Mouse (Mus musculus) embryonic facial prominence, embryonic 15.5 days (tissue): ENCODE data around the gene Sox5. TPM values are rescaled to one million over a fixed set of nuclear protein-coding genes. Genes with fewer than 3 reads are reported as not detected.

Source experiments
- ATAC-seq: fragments of 200-750 bp; cut with Nextera tagmentation; 2 replicates; pipeline ENCODE4 v1.8.0; 2017; ENCODE audit warnings: low read depth, moderate TSS enrichment; ENCODE audit not compliant: insufficient number of reproducible peaks, low FRiP score, low TSS enrichment
- H3K27ac ChIP-seq: fragments of 300-500 bp; sonication (generic); replicated peaks from 2 replicates; pipeline ENCODE4 v1.5.1; 2015; ENCODE audit warnings: mild to moderate bottlenecking, inconsistent platforms
- H3K27me3 ChIP-seq: fragments of 300-500 bp; sonication (generic); 2 replicates; pipeline ENCODE4 v1.6.1; 2015; ENCODE audit warnings: inconsistent platforms
- H3K36me3 ChIP-seq: fragments of 300-500 bp; sonication (generic); 2 replicates; pipeline ENCODE4 v1.6.1; 2015; ENCODE audit warnings: mild to moderate bottlenecking, inconsistent platforms
- H3K4me1 ChIP-seq: fragments of 300-500 bp; sonication (generic); 2 replicates; pipeline ENCODE4 v1.6.1; 2015; ENCODE audit warnings: inconsistent platforms
- H3K4me2 ChIP-seq: fragments of 300-500 bp; sonication (generic); replicated peaks from 2 replicates; pipeline ENCODE4 v1.6.1; 2015; ENCODE audit warnings: mild to moderate bottlenecking, inconsistent platforms
- H3K4me3 ChIP-seq: fragments of 300-500 bp; sonication (generic); replicated peaks from 2 replicates; pipeline ENCODE4 v1.5.1; 2015; ENCODE audit warnings: mild to moderate bottlenecking, inconsistent platforms
- H3K9ac ChIP-seq: fragments of 300-500 bp; sonication (generic); 2 replicates; pipeline ENCODE4 v1.6.1; 2015; ENCODE audit warnings: inconsistent platforms
- H3K9me3 ChIP-seq: fragments of 300-500 bp; sonication (generic); replicated peaks from 2 replicates; pipeline ENCODE4 v1.6.1; 2016; ENCODE audit warnings: inconsistent platforms
- WGBS: fragments of 180-500 bp; shearing (Covaris S2); methylation state at CpG from one replicate; pipeline ENCODE4 v1.1.7; 2015; 5-methylcytosine and 5-hydroxymethylcytosine counted together
- polyA plus RNA-seq: library from polyadenylated mRNA; unstranded; fragments of >200 nt; fragmentation: Nextera tagmentation; extraction: Ambion mirVana; gene quantifications from 2 replicates; pipeline ENCODE4 v1.2.1, GENCODE M21; 2015

Gene Sox5
- polyA plus RNA-seq, 1 experiment from 2014 or later, result 20.5 TPM

DNA sequence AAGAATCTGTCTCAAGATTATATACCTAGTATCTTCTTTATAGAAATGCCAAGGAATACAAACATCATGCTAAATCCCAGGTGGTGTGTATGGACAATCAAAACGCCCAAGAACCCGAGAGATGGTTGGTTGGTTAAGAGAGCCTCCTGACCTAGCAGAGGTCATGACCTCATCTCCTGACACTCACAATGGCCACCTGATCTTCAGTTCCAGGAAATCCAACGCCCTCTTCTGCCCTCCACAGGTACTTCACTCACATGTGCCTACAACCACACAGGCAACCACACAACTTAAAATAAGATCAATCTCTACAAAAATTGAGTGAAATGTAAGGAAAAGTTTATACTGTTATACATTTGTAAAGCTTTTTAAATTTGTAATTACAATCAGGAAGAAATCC, 12.6 kb upstream of the Sox5 start:
- Histone ChIP-seq H3K27me3 (peaks cover 7% of the 10 kb centered on the region), H3K27ac (no peak overlapping the region), H3K9me3 (no peaks in the 10 kb centered on the region), H3K4me1 (no peaks in the 10 kb centered on the region), H3K4me3 (no peak overlapping the region), H3K36me3 (no peaks in the 10 kb centered on the region), H3K9ac (no peak overlapping the region), H3K4me2 (no peak overlapping the region)
- ATAC-seq, result no peak
- WGBS, result 68% methylated on average over 3 of the region's 3 CpGs

- peaks cover 4% of the 10 kb centered on the region for H3K4me1 ChIP-seq
- H3K27ac ChIP-seq, result no peak overlapping the region
- no peak overlapping the region for H3K4me3 ChIP-seq
- no peak overlapping the region for H3K9ac ChIP-seq
- WGBS, result 78% methylated on average over 8 of the region's 8 CpGs
- H3K36me3 ChIP-seq, result no peaks in the 10 kb centered on the region
- H3K9me3 ChIP-seq, result no peaks in the 10 kb centered on the region
- H3K27me3 ChIP-seq, result peaks cover 7% of the 10 kb centered on the region
- no peak for ATAC-seq
- no peak overlapping the region for H3K4me2 ChIP-seq
These were observed 11.1 kb upstream of the Sox5 start for GRCm38 (mm10) chr6:144792871-144793270.

DNA sequence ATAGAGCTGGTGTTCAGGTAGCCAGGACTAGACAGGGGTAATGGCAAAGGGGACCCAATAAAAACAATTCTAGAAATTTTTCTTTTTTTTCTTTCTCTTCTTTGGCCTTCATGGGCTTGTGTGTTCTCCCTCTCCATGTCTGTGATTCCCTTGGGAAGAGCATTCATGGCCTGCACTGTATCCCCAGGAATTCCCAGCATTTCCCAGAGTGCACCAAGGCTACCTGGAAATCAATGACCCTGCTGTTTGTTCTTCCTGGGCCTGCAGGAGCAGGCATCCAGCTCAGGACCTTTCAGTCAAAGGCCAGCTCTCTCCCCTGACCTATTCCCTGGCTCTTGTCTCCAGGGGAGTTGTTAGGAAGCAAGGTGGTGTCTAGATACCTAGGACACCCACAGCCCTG, 1.5 kb upstream of the Sox5 start:
- H3K4me3 ChIP-seq, result no peak overlapping the region
- no peaks in the 10 kb centered on the region for H3K36me3 ChIP-seq
- peaks cover 11% of the 10 kb centered on the region for H3K4me1 ChIP-seq
- H3K9ac ChIP-seq, result no peak overlapping the region
- H3K27me3 ChIP-seq, result peaks cover 16% of the 10 kb centered on the region
- no peak overlapping the region for H3K27ac ChIP-seq
- no peak for ATAC-seq
- no peaks in the 10 kb centered on the region for H3K9me3 ChIP-seq
- H3K4me2 ChIP-seq, result no peak overlapping the region

GRCm38 (mm10) chr6:144782866-144783265, 1.1 kb upstream of the Sox5 start:
- no peak overlapping the region for H3K27ac ChIP-seq
- H3K9ac ChIP-seq, result no peak overlapping the region
- peaks cover 16% of the 10 kb centered on the region for H3K27me3 ChIP-seq
- ATAC-seq, result no peak
- peak overlapping the region; percentile 98 for H3K4me2 ChIP-seq
- H3K9me3 ChIP-seq, result no peaks in the 10 kb centered on the region
- no peaks in the 10 kb centered on the region for H3K36me3 ChIP-seq
- peak overlapping the region; percentile 64 for H3K4me3 ChIP-seq
- H3K4me1 ChIP-seq, result peaks cover 11% of the 10 kb centered on the region
- WGBS, result 13% methylated on average over 12 of the region's 12 CpGs

DNA sequence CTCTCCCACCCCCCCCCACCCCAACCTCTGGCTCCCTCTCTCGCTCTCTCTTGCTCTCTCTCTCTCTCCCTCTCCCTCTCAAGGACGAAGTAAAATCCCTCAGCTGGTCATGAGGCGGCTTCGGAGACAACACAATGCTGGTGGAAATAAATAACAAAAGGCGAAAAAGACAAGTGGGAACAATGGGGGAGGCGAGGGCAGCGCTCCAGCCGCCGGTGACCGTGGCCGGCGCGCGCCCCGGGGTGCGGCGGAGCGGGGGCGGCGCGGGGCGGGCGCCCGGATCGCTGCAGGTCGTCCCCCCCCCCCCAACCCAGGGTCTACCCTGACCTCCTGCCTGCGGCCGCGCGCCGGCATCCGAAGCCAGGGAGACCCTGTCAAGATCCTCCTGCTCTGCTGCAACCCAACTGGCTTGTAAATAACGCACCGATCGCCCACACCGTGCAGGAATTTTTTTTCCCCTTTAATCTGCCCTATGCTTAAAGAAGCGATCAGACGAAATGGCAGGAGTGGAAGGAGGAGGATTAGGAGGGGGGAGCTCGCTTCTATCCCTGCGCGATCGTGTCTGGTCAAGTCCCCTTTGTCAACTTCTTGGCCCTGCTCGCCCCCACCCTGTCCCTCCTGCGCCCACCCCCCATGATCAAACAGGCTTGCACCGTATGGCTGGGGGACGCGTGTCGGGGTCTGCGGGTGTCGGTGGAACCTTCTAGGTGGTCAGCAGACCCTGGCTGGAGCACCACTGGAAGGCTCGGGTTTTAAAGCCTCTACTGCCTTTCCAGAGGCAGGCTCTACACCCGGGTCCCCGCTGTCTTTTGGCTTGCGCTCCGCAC, 467 bp upstream of the Sox5 start:
- Histone ChIP-seq H3K4me2 (peak overlapping the region; percentile 98), H3K27ac (no peak overlapping the region), H3K27me3 (peaks cover 16% of the 10 kb centered on the region), H3K9me3 (no peaks in the 10 kb centered on the region), H3K9ac (peak overlapping the region; percentile 15; the same call in 1 of the 2 replicates), H3K36me3 (no peaks in the 10 kb centered on the region), H3K4me3 (peak overlapping the region; percentile 64), H3K4me1 (peaks cover 11% of the 10 kb centered on the region)
- ATAC-seq, result peak; percentile 44
- WGBS, result under 1% methylated on average over 46 of the region's 55 CpGs

DNA sequence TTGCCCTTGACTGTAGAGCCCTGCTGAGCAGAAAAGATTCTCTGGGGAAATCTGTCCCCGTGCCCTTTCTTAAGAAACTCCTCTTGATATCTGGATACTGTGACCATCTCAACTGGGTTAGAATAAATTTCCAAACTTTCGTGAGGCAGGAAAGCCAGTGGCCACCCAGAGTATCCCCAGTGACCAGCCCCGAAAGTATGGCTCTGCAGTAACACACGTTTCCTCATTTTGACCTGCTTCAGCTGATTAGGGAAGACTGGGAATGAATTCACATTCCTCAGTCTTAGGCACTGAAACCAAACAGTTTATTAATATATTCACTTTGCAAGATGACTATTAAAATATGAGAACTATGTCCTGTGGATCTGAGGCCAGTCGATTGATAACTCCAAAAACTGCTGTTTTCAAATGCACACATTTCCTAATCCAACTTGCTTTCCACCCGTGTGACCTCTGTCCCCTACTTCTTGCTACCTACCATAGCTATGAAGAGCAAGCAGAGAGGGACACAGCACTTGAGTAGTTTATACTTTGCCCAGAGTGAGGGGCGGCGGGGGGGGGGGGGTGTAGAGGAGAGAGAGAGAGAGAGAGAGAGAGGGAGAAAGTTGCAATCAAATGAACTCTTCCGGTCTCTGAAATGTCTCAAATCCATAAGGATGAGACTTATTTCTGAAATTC, 1.0 kb downstream of the Sox5 start:
- peaks cover 16% of the 10 kb centered on the region for H3K27me3 ChIP-seq
- peak overlapping the region; percentile 64 for H3K4me3 ChIP-seq
- H3K9me3 ChIP-seq, result no peaks in the 10 kb centered on the region
- H3K36me3 ChIP-seq, result no peaks in the 10 kb centered on the region
- 32% methylated on average over 9 of the region's 9 CpGs for WGBS
- ATAC-seq, result no peak
- no peak overlapping the region for H3K27ac ChIP-seq
- H3K4me1 ChIP-seq, result peaks cover 11% of the 10 kb centered on the region
- peak overlapping the region; percentile 27; the same call in 1 of the 2 replicates for H3K9ac ChIP-seq
- H3K4me2 ChIP-seq, result peak overlapping the region; percentile 98

GRCm38 (mm10) chr6:144779945-144780607, 1.7 kb downstream of the Sox5 start:
- Histone ChIP-seq H3K27ac (no peak overlapping the region), H3K4me1 (peaks cover 11% of the 10 kb centered on the region), H3K27me3 (peaks cover 16% of the 10 kb centered on the region), H3K4me2 (no peak overlapping the region), H3K4me3 (no peak overlapping the region), H3K9me3 (no peaks in the 10 kb centered on the region), H3K9ac (no peak overlapping the region), H3K36me3 (no peaks in the 10 kb centered on the region)
- 56% methylated on average over 12 of the region's 12 CpGs for WGBS
- ATAC-seq, result no peak

DNA sequence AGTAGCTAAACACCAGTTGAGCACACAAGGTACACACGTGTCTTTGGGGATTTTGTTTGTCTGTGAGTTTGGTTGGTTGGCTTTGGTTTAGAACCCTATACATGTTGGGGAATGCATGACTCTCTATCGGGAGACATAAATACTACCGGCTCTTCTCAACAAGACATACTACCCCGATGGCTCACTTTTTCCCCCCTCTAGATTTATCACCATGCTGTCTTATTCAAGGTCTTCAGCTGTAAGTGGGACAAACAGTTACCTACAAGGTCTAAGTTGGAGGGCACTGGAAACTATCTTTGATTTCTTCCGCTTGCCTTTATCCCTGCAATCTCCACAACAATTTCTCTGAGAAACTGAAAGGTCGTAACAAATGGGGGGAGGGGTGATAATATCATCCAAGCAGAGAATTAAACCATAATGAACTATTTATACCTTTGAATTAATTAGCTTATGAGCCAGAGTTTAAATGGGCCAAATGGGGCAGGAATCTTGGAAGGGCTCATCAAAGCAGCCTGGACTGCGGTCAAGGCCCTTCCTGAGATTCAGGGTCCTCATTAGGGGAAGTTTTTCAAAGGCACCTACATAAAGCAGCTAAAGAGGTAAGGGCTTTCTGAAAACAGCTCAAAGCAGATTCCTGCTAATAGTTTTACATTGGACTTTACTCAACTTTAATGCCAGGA, 4.3 kb downstream of the Sox5 start:
- ATAC-seq, result no peak
- Histone ChIP-seq H3K27ac (no peak overlapping the region), H3K36me3 (no peaks in the 10 kb centered on the region), H3K4me1 (peaks cover 7% of the 10 kb centered on the region), H3K9ac (no peak overlapping the region), H3K4me3 (no peak overlapping the region), H3K4me2 (no peak overlapping the region), H3K27me3 (0 out of 2 replicates have a peak, but pooled peaks cover 1% of the 10 kb centered on the region), H3K9me3 (no peaks in the 10 kb centered on the region)
- 89% methylated on average over 7 of the region's 7 CpGs for WGBS

DNA sequence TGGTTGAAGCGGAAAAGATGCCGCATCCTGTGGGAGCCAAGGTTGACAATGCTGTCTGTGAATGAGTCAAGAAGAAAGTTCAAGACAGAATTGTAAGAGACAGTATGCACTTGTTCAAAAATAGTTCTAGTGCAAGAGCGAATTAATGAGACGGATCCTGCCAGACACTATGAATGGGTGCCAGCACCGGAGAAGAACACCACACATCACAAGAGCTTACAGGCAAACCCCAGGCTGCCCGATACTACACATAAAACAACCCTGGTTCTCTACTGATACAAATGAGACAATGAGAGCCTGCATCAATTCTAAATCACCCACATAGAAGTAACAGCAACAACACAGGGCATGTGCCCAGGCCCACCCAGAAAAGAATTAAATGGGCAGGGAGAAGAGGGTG, 8.0 kb downstream of the Sox5 start:
- no peak for ATAC-seq
- Histone ChIP-seq H3K36me3 (no peaks in the 10 kb centered on the region), H3K4me1 (no peaks in the 10 kb centered on the region), H3K9ac (no peak overlapping the region), H3K27ac (no peak overlapping the region), H3K9me3 (no peaks in the 10 kb centered on the region), H3K4me2 (no peak overlapping the region), H3K27me3 (no peaks in the 10 kb centered on the region), H3K4me3 (no peak overlapping the region)
- WGBS, result 88% methylated on average over 6 of the region's 6 CpGs

- H3K9me3 ChIP-seq, result no peaks in the 10 kb centered on the region
- ATAC-seq, result no peak
- WGBS, result 71% methylated on average over 2 of the region's 2 CpGs
These were observed 8.8 kb downstream of the Sox5 start for GRCm38 (mm10) chr6:144772985-144773384.

More at GRCm38 (mm10) chr6:144772985-144773384, 8.8 kb downstream of the Sox5 start:
- H3K27me3 ChIP-seq, result peaks cover 4% of the 10 kb centered on the region; the same call in 1 of the 2 replicates
- no peak overlapping the region for H3K4me2 ChIP-seq
- no peak overlapping the region for H3K27ac ChIP-seq
- H3K4me3 ChIP-seq, result no peak overlapping the region
- H3K36me3 ChIP-seq, result no peaks in the 10 kb centered on the region
- no peaks in the 10 kb centered on the region for H3K4me1 ChIP-seq
- H3K9ac ChIP-seq, result no peak overlapping the region
